Mouse (Mus musculus) liver, embryonic 16.5 days (tissue): ENCODE measurements at regions not wholly inside any gene's neighbourhood (a gene's known extent, or its start where the extent isn't known, plus 50 kb on each side); places are given as distances from the start of the nearest gene placed in this dataset.
A peak's percentile ranks its signal among the peaks of the same experiment; 100 is the strongest.

Experiments used
- ATAC-seq: fragments of 200-750 bp; cut with Nextera tagmentation; 2 replicates; pipeline ENCODE4 v1.8.0; 2017; ENCODE audit warnings: low read depth, mild to moderate bottlenecking, moderate number of reproducible peaks, moderate library complexity
- H3K27ac ChIP-seq: fragments of 300-500 bp; sonication (generic); 2 replicates; pipeline ENCODE4 v1.5.1; 2014; ENCODE audit warnings: mild to moderate bottlenecking, low read length
- H3K27me3 ChIP-seq: fragments of 300-500 bp; sonication (generic); 2 replicates; pipeline ENCODE4 v1.6.1; 2014; ENCODE audit warnings: low read depth, low read length, mixed read lengths; ENCODE audit not compliant: control insufficient read depth, insufficient read depth
- H3K36me3 ChIP-seq: fragments of 300-500 bp; sonication (generic); 2 replicates; pipeline ENCODE4 v1.6.1; 2014; ENCODE audit warnings: mild to moderate bottlenecking; ENCODE audit not compliant: control insufficient read depth, insufficient read depth
- H3K4me1 ChIP-seq: fragments of 300-500 bp; sonication (generic); 2 replicates; pipeline ENCODE4 v1.6.1; 2014; ENCODE audit warnings: low read depth, low read length, mixed read lengths; ENCODE audit not compliant: control insufficient read depth
- H3K4me2 ChIP-seq: fragments of 300-500 bp; sonication (generic); 2 replicates; pipeline ENCODE4 v1.6.1; 2014; ENCODE audit warnings: low read depth, low read length, mixed read lengths
- H3K4me3 ChIP-seq: fragments of 300-500 bp; sonication (generic); 2 replicates; pipeline ENCODE4 v1.5.1; 2014; ENCODE audit warnings: low read depth, mild to moderate bottlenecking, low read length
- H3K9ac ChIP-seq: fragments of 300-500 bp; sonication (generic); 2 replicates; pipeline ENCODE4 v1.6.1; 2014; ENCODE audit warnings: low read depth, low read length
- H3K9me3 ChIP-seq: fragments of 300-500 bp; sonication (generic); replicated peaks from 2 replicates; pipeline ENCODE4 v1.6.1; 2016; ENCODE audit warnings: low read length; ENCODE audit not compliant: control insufficient read depth
- WGBS: fragments of 180-500 bp; shearing (Covaris S2); extraction: QIAGEN DNeasy Blood & Tissue Kit; methylation state at CpG from one replicate; pipeline ENCODE4 v1.1.7; 2014; ENCODE audit not compliant: insufficient replicate concordance; 5-methylcytosine and 5-hydroxymethylcytosine counted together

GRCm38 (mm10) chr11:6952787-6953186 is 110.5 kb upstream of the Adcy1 start:
- WGBS, result 52% methylated on average over 1 of the region's 1 CpGs

GRCm38 (mm10) chr11:6951361-6951760 is 111.9 kb upstream of the Adcy1 start:
- H3K27ac ChIP-seq, result no peak overlapping the region
- no peaks in the 10 kb centered on the region for H3K9me3 ChIP-seq
- no peak overlapping the region for H3K9ac ChIP-seq
- no peak for ATAC-seq
- H3K4me3 ChIP-seq, result no peak overlapping the region
- no peaks in the 10 kb centered on the region for H3K27me3 ChIP-seq
- no peaks in the 10 kb centered on the region for H3K4me1 ChIP-seq
- H3K36me3 ChIP-seq, result no peaks in the 10 kb centered on the region
- no peak overlapping the region for H3K4me2 ChIP-seq

More at GRCm38 (mm10) chr11:6952787-6953186, 110.5 kb upstream of the Adcy1 start:
- Histone ChIP-seq H3K27ac (no peak overlapping the region), H3K27me3 (no peaks in the 10 kb centered on the region), H3K9ac (no peak overlapping the region), H3K9me3 (no peaks in the 10 kb centered on the region), H3K4me2 (no peak overlapping the region), H3K4me1 (no peaks in the 10 kb centered on the region), H3K36me3 (no peaks in the 10 kb centered on the region), H3K4me3 (no peak overlapping the region)
- no peak for ATAC-seq

- Histone ChIP-seq H3K4me2 (no peak overlapping the region), H3K9ac (no peak overlapping the region), H3K4me1 (no peaks in the 10 kb centered on the region), H3K9me3 (no peaks in the 10 kb centered on the region), H3K4me3 (no peak overlapping the region), H3K27ac (no peak overlapping the region), H3K36me3 (no peaks in the 10 kb centered on the region), H3K27me3 (no peaks in the 10 kb centered on the region)
- ATAC-seq, result no peak
- WGBS, result 61% methylated on average over 2 of the region's 2 CpGs
Measured at GRCm38 (mm10) chr11:6949051-6949450, 111.6 kb upstream of the Gm11983 start.

GRCm38 (mm10) chr11:6934157-6934556 is 96.7 kb upstream of the Gm11983 start:
- no peak for ATAC-seq
- Histone ChIP-seq H3K4me3 (no peak overlapping the region), H3K4me2 (no peak overlapping the region), H3K36me3 (no peaks in the 10 kb centered on the region), H3K9me3 (no peaks in the 10 kb centered on the region), H3K9ac (no peak overlapping the region), H3K27me3 (no peaks in the 10 kb centered on the region), H3K27ac (no peak overlapping the region), H3K4me1 (no peaks in the 10 kb centered on the region)
- WGBS, result 71% methylated on average over 1 of the region's 1 CpGs

GRCm38 (mm10) chr11:6926036-6926435 is 88.6 kb upstream of the Gm11983 start:
- H3K36me3 ChIP-seq, result no peaks in the 10 kb centered on the region
- H3K4me1 ChIP-seq, result no peaks in the 10 kb centered on the region
- no peaks in the 10 kb centered on the region for H3K9me3 ChIP-seq
- H3K9ac ChIP-seq, result no peak overlapping the region
- ATAC-seq, result no peak
- H3K27ac ChIP-seq, result no peak overlapping the region
- no peak overlapping the region for H3K4me2 ChIP-seq
- 74% methylated on average over 8 of the region's 8 CpGs for WGBS
- no peaks in the 10 kb centered on the region for H3K27me3 ChIP-seq
- no peak overlapping the region for H3K4me3 ChIP-seq

- Histone ChIP-seq H3K4me1 (no peaks in the 10 kb centered on the region), H3K4me2 (0 out of 2 replicates have a peak overlapping the region, but pooled peaks have one; percentile 26), H3K9me3 (no peaks in the 10 kb centered on the region), H3K9ac (no peak overlapping the region), H3K36me3 (no peaks in the 10 kb centered on the region), H3K27ac (no peak overlapping the region), H3K27me3 (no peaks in the 10 kb centered on the region), H3K4me3 (no peak overlapping the region)
- 36% methylated on average over 6 of the region's 6 CpGs for WGBS
- no peak for ATAC-seq
Measured at GRCm38 (mm10) chr11:6924476-6924875, 87.0 kb upstream of the Gm11983 start.

GRCm38 (mm10) chr11:6923917-6924316 is 86.5 kb upstream of the Gm11983 start:
- H3K4me2 ChIP-seq, result peak overlapping the region; percentile 26; the same call in 1 of the 2 replicates
- H3K27ac ChIP-seq, result no peak overlapping the region
- H3K27me3 ChIP-seq, result no peaks in the 10 kb centered on the region
- H3K36me3 ChIP-seq, result no peaks in the 10 kb centered on the region
- no peaks in the 10 kb centered on the region for H3K9me3 ChIP-seq
- H3K4me1 ChIP-seq, result no peaks in the 10 kb centered on the region
- H3K9ac ChIP-seq, result no peak overlapping the region
- H3K4me3 ChIP-seq, result no peak overlapping the region
- 21% methylated on average over 6 of the region's 6 CpGs for WGBS
- ATAC-seq, result no peak

- ATAC-seq, result no peak
- Histone ChIP-seq H3K27me3 (no peaks in the 10 kb centered on the region), H3K4me1 (no peaks in the 10 kb centered on the region), H3K27ac (no peak overlapping the region), H3K4me3 (no peak overlapping the region), H3K36me3 (no peaks in the 10 kb centered on the region), H3K9me3 (no peaks in the 10 kb centered on the region), H3K4me2 (no peak overlapping the region), H3K9ac (no peak overlapping the region)
- 50% methylated on average over 1 of the region's 1 CpGs for WGBS
Measured at GRCm38 (mm10) chr11:6918546-6918945, 81.1 kb upstream of the Gm11983 start.

- ATAC-seq, result no peak
- no peaks in the 10 kb centered on the region for H3K36me3 ChIP-seq
- WGBS, result 50% methylated on average over 5 of the region's 5 CpGs
- no peak overlapping the region for H3K4me2 ChIP-seq
- no peaks in the 10 kb centered on the region for H3K9me3 ChIP-seq
- H3K4me1 ChIP-seq, result no peaks in the 10 kb centered on the region
- no peak overlapping the region for H3K4me3 ChIP-seq
- H3K27me3 ChIP-seq, result no peaks in the 10 kb centered on the region
- no peak overlapping the region for H3K9ac ChIP-seq
- H3K27ac ChIP-seq, result no peak overlapping the region
Measured at GRCm38 (mm10) chr11:6905630-6906029, 68.2 kb upstream of the Gm11983 start.

- no peak for ATAC-seq
- no peaks in the 10 kb centered on the region for H3K27me3 ChIP-seq
- H3K4me3 ChIP-seq, result no peak overlapping the region
- no peaks in the 10 kb centered on the region for H3K4me1 ChIP-seq
- H3K27ac ChIP-seq, result no peak overlapping the region
- H3K9me3 ChIP-seq, result no peaks in the 10 kb centered on the region
- H3K36me3 ChIP-seq, result no peaks in the 10 kb centered on the region
- WGBS, result 51% methylated on average over 3 of the region's 3 CpGs
- H3K4me2 ChIP-seq, result no peak overlapping the region
- H3K9ac ChIP-seq, result no peak overlapping the region
Measured at GRCm38 (mm10) chr11:6902991-6903390, 65.5 kb upstream of the Gm11983 start.
